Mouse (Mus musculus): ENCODE results near the gene Mixl1. TPM values are rescaled to one million over a fixed set of nuclear protein-coding genes. Genes with fewer than 3 reads are reported as not detected.

Gene Mixl1
- 0.10 TPM in 1 of 2 replicates, not detected in the other for polyA plus RNA-seq (2015; fragmentation: Nextera tagmentation; extraction: Ambion mirVana)

DNA sequence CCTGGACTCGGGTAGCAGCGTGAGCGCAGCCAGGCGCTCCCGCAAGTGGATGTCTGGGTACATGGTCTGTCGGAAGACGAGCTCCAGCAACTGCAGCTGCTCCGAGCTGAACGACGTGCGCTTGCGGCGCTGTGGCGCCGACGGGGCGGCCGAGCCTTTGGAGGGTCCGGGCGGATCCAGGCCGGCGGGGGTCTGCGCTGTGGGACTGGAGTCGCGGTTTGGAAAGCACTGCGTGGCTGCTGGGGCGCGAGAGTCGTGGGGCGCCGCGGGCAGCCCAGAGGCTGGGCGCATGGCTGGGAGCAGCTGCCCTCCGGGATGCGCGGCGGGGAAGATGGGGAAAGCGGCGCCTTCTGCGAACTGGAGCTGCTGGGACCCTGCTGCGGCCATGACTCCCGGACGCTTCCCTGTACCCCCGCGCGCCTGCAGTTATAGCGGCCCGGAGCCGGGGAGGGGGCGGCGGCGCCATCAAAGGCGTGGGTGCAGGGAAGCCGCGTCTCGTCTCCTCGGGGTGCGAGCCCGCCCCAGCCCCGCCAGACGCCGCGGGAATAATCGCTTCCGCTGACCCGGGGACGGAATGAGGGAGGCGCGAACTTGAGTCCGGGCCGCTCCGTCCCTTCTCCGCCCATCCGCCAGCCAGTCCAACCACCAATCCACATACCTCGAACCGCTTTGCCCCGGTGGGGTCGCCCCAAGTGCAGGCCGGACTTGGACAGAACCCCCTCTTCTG is at the start of gene Mixl1:
TSS of gene Mixl1 (minus strand) at position 409 of the 727 bp plus-strand sequence.
- peaks cover 39% of the 10 kb centered on the region for H3K27me3 ChIP-seq
- H3K36me3 ChIP-seq: no peaks in the 10 kb centered on the region
- no peak within 1 kb of the TSS for H3K27ac ChIP-seq (replicated peaks)
- H3K4me3 ChIP-seq: peak within 1 kb of the TSS; percentile 40
- WGBS: under 1% methylated on average over 75 of the region's 79 CpGs
- no peak for ATAC-seq (ENCODE audit: low FRiP score, low read depth)
- H3K9ac ChIP-seq: peak within 1 kb of the TSS; percentile 9; the same call in 1 of the 2 replicates
- peak within 1 kb of the TSS; percentile 61 for H3K4me2 ChIP-seq
- H3K9me3 ChIP-seq: no peaks in the 10 kb centered on the region
- peaks cover 11% of the 10 kb centered on the region for H3K4me1 ChIP-seq (replicated peaks)

DNA sequence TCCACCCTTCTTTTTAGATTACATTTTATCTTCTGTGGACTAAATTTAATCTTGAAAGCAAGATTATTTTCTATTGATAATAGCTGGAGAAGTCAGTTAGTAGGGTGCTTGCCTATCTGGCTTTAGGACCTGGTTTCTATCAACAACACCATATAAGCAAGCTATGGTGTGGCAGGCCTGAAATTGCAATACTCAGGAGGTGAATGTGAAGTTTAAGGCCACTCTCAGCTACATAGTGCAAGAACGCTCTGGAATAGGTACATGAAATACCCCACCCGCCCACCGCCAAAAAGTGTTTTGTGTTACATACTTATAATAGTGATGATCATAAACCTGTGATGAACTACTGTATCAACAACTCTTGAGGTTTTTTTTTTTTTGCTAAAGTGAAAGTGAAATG is 32.4 kb upstream of the Mixl1 start:
- 95% methylated on average over 3 of the region's 3 CpGs for WGBS
- Histone ChIP-seq H3K4me3 (no peak overlapping the region), H3K9ac (no peak overlapping the region), H3K27me3 (no peaks in the 10 kb centered on the region), H3K4me2 (no peak overlapping the region), H3K9me3 (no peaks in the 10 kb centered on the region), H3K27ac (replicated peaks) (no peak overlapping the region), H3K36me3 (peaks cover 1% of the 10 kb centered on the region), H3K4me1 (replicated peaks) (peaks cover 35% of the 10 kb centered on the region)
- no peak for ATAC-seq (ENCODE audit: low FRiP score, low read depth)

DNA sequence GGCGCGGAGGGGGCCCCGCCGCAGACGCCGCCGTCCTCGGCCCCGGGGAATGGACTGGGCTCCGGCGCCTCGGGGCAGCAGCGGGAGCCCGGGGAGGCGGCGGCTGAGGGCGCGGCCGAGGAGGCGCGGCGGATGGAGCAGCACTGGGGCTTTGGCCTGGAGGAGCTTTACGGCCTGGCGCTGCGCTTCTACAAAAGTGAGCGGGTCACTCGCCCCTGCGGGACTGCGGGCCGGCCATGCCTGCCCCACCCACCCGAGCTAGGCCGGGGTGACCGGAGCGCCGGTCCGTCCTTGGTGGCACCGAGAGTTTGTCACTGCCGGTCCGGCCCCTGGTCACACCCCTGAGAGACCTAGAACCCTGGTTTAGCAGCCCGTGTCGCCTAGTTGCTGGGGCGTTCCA is 29.3 kb upstream of the Mixl1 start:
- Histone ChIP-seq H3K27me3 (no peaks in the 10 kb centered on the region), H3K4me3 (peak overlapping the region; percentile 90), H3K4me2 (peak overlapping the region; percentile 71), H3K9me3 (no peaks in the 10 kb centered on the region), H3K27ac (replicated peaks) (peak overlapping the region; percentile 87), H3K4me1 (replicated peaks) (peaks cover 35% of the 10 kb centered on the region), H3K9ac (peak overlapping the region; percentile 93), H3K36me3 (no peaks in the 10 kb centered on the region)
- 0% methylated on average over 38 of the region's 42 CpGs for WGBS
- peak; percentile 69 for ATAC-seq (ENCODE audit: low FRiP score, low read depth)

DNA sequence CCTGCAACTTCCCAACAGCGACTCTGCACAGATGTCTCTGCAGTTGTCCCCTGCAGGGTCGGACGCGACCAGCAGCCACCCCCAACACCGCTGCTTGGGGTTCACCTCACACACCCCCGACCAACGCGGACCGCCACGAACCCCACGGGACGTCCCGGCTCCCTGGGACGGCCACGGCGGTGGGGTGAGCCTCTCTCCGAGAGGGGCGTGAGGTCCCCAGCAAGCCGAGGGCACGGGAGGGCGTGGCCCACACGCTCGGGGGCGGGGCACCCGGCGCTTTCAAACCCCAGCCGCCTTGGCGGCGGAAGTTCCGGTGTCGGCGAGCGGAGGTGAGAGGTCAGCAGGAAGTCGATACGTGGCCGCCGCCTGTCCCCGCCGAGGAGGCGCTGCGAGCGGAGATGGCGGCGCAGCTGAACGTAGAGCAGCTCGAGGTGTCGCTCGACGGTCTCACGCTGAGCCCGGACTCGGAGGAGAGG is 28.9 kb upstream of the Mixl1 start, which contains the start of gene Acbd3:
TSS of gene Acbd3 (plus strand) at position 340 of the 476 bp plus-strand sequence.
- H3K27me3 ChIP-seq: no peaks in the 10 kb centered on the region
- H3K4me2 ChIP-seq: peak within 1 kb of the TSS; percentile 71
- no peaks in the 10 kb centered on the region for H3K36me3 ChIP-seq
- peak; percentile 96 for ATAC-seq (ENCODE audit: low FRiP score, low read depth)
- peaks cover 35% of the 10 kb centered on the region for H3K4me1 ChIP-seq (replicated peaks)
- H3K27ac ChIP-seq (replicated peaks): peak within 1 kb of the TSS; percentile 87
- peak within 1 kb of the TSS; percentile 93 for H3K9ac ChIP-seq
- H3K4me3 ChIP-seq: peak within 1 kb of the TSS; percentile 90
- WGBS: under 1% methylated on average over 52 of the region's 52 CpGs
- no peaks in the 10 kb centered on the region for H3K9me3 ChIP-seq

DNA sequence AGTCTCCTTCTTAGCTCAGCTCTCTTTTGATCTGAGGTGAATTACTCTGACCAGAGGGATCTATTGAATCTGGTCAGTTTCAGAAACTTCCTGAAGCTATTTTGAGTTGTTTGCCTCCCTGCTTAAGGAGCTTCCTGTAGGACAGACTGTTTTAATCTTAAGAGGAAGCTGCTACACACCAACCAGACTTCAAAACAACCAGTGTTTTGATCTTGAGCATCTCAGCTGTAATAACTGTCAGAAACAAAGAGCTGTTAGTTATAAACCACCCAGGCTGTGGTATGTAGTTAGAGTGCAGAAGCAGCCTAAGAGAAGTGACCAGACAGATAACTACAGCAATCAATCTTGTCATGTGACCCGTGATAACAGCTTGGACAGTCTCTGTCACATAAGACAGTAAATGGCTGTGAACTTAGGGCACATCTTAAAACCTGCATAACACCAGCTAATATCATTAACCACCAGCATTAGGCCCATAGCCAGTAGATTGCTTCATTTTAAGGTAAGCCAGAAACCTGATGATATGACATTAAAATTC is 26.9 kb upstream of the Mixl1 start:
- H3K27me3 ChIP-seq: no peaks in the 10 kb centered on the region
- H3K9me3 ChIP-seq: no peaks in the 10 kb centered on the region
- WGBS: 72% methylated on average over 1 of the region's 1 CpGs
- no peak overlapping the region for H3K4me3 ChIP-seq
- H3K4me1 ChIP-seq (replicated peaks): peaks cover 30% of the 10 kb centered on the region
- H3K4me2 ChIP-seq: no peak overlapping the region
- H3K9ac ChIP-seq: no peak overlapping the region
- no peaks in the 10 kb centered on the region for H3K36me3 ChIP-seq
- ATAC-seq (ENCODE audit: low FRiP score, low read depth): no peak
- no peak overlapping the region for H3K27ac ChIP-seq (replicated peaks)

DNA sequence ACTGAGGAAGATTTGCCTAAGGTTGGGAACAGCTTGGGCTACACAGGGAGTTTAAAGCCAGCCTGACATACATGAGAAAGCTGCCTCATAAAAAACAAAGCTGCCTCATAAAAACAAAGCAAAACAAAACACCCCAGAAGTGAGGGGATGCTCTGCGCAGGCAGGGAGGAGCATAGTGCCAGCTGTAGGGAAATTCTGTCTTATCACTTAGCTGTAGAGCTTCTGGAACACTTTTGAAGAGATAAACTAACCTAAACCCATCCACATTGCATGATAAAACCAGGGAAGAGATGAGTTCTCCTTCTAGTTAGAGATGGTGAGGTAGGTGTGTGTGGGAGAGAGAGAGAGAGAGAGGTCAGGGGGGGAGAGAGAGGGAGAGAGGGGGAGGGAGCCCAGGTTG is 25.8 kb upstream of the Mixl1 start:
- 45% methylated on average over 1 of the region's 1 CpGs for WGBS
- no peak overlapping the region for H3K27ac ChIP-seq (replicated peaks)
- H3K4me3 ChIP-seq: no peak overlapping the region
- H3K9me3 ChIP-seq: no peaks in the 10 kb centered on the region
- no peak overlapping the region for H3K9ac ChIP-seq
- no peaks in the 10 kb centered on the region for H3K27me3 ChIP-seq
- no peak for ATAC-seq (ENCODE audit: low FRiP score, low read depth)
- H3K4me2 ChIP-seq: no peak overlapping the region
- no peaks in the 10 kb centered on the region for H3K36me3 ChIP-seq
- peaks cover 20% of the 10 kb centered on the region for H3K4me1 ChIP-seq (replicated peaks)

DNA sequence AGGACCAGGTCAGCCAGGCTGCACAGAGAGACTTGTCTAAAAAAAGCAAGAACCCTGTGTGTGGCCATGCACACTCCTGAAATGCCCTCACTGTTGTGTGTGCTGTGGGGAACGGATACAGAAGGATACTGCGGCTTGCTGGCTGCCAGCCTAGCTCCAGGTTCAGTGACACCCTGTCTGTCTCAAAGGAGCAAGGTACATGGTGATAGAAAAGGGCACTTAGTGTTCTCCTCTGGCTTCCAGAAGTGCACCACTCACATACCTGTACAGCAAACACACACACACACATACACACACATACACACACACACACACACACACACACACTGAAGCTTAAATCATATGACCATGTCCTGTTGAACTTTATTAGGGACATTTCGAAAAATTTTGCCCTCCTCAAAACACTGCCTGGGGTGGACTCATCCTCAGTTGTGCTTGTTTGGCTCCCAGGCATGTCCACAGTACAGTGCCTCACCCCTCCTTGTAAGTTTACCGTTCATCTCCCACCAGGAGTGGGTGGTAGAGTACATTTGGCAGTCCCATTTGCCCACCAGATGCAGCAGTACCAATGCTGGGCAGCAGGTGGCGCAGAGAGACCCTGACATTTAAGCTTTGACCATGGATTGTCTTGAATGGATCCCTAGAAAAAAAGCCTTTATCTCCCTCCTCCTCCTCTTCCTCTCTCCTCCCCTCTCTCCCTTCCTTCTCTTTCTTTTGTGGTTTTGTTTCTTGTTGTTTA is 23.3 kb upstream of the Mixl1 start:
- peak; percentile 63; the same call in 1 of the 2 replicates for ATAC-seq (ENCODE audit: low FRiP score, low read depth)
- Histone ChIP-seq H3K9ac (no peak overlapping the region), H3K4me3 (no peak overlapping the region), H3K27ac (replicated peaks) (no peak overlapping the region), H3K36me3 (no peaks in the 10 kb centered on the region), H3K9me3 (no peaks in the 10 kb centered on the region), H3K4me1 (replicated peaks) (peaks cover 6% of the 10 kb centered on the region), H3K4me2 (no peak overlapping the region), H3K27me3 (no peaks in the 10 kb centered on the region)
- WGBS: 46% methylated on average over 5 of the region's 5 CpGs

DNA sequence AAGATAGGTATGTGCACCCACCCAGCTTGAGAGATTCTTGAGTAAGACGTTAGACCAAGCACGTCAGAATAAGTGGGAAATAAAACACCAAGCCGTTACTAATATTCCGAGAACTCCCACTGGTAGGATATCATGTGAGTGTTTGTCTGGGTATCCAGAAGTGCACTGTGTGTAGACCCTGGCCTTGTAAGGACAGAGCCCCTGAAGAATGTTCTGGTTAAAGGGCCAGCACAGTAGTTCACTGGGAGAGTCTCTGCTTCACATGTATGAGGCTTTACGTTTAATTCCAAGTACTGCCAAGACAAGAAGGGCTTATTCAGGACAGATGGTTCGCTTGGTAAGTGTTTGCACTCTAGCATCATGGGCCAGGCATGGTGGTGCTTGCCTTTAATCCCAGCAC is 22.6 kb upstream of the Mixl1 start:
- H3K27ac ChIP-seq (replicated peaks): no peak overlapping the region
- 86% methylated on average over 6 of the region's 6 CpGs for WGBS
- ATAC-seq (ENCODE audit: low FRiP score, low read depth): no peak

DNA sequence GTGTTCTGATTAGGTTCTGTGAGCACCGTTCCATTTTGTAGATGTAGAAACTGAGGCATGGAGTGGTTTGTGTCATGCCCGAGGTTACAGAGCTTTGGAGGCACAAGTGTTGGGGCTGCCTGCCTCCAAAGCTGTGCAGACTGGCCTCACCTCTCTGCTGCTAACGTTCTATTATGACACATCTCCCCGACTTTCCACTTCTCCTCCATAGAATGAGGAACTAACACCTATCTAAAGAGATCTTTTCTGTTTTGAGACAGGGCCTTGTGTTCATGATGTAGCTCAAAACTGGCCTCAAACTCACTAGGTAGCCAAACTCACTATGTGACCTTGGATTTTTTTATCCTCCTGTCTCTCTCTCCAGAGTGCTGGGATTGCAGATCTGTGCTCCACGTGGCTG is 21.9 kb upstream of the Mixl1 start:
- ATAC-seq (ENCODE audit: low FRiP score, low read depth): no peak
- H3K27ac ChIP-seq (replicated peaks): no peak overlapping the region
- H3K36me3 ChIP-seq: no peaks in the 10 kb centered on the region
- no peak overlapping the region for H3K9ac ChIP-seq
- no peaks in the 10 kb centered on the region for H3K27me3 ChIP-seq
- WGBS: 81% methylated on average over 5 of the region's 5 CpGs
- H3K4me2 ChIP-seq: no peak overlapping the region
- H3K4me3 ChIP-seq: no peak overlapping the region
- H3K4me1 ChIP-seq (replicated peaks): no peaks in the 10 kb centered on the region
- H3K9me3 ChIP-seq: no peaks in the 10 kb centered on the region

More for the DNA sequence above, 22.6 kb upstream of the Mixl1 start:
- H3K9me3 ChIP-seq: no peaks in the 10 kb centered on the region
- no peaks in the 10 kb centered on the region for H3K27me3 ChIP-seq
- H3K9ac ChIP-seq: no peak overlapping the region
- H3K36me3 ChIP-seq: no peaks in the 10 kb centered on the region
- no peak overlapping the region for H3K4me2 ChIP-seq
- H3K4me3 ChIP-seq: no peak overlapping the region
- H3K4me1 ChIP-seq (replicated peaks): no peaks in the 10 kb centered on the region

DNA sequence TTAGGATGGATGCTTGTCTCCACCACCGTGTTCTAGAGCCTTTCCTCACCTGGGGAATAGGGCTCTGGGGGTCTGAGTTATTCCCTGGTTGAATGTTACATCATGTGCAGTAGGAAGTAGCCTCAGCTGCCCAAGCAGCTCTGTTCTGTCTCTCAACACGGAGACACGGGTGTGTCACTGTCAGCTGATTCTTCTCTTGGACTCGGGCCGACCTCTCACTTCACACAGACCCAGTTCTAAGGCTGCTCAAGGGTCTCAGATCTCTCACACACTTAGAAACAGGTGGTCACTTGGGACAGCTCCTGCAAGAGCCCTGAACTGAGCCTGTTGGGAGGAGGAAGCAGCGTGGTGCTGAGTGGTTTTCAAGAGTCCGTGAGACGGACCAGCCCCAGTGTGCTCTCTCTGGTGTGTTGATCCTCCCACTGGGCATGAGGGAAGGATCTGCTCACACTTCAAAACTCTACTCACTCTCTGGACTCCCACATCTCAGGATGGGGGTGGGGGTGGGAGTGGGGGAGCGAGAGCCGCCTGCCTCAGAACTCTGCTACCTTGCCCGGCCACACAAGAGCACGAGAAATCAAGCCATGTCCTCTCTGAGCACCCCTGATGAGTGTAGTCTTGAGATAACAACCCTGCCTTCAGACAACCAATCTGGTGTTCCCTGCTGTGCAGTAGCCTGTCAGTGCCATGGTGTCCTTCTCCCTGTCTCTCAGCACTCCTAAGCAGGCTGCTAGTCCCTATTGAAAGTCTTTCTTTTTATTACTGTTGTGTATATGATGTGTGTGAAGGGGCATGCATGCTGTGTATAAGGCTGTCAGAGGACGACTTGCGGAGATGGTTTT is 12.3 kb upstream of the Mixl1 start:
- H3K4me2 ChIP-seq: no peak overlapping the region
- H3K36me3 ChIP-seq: no peaks in the 10 kb centered on the region
- H3K4me3 ChIP-seq: no peak overlapping the region
- ATAC-seq (ENCODE audit: low FRiP score, low read depth): no peak
- no peak overlapping the region for H3K9ac ChIP-seq
- H3K27me3 ChIP-seq: no peaks in the 10 kb centered on the region
- 78% methylated on average over 14 of the region's 14 CpGs for WGBS
- no peaks in the 10 kb centered on the region for H3K4me1 ChIP-seq (replicated peaks)
- no peak overlapping the region for H3K27ac ChIP-seq (replicated peaks)
- H3K9me3 ChIP-seq: no peaks in the 10 kb centered on the region

DNA sequence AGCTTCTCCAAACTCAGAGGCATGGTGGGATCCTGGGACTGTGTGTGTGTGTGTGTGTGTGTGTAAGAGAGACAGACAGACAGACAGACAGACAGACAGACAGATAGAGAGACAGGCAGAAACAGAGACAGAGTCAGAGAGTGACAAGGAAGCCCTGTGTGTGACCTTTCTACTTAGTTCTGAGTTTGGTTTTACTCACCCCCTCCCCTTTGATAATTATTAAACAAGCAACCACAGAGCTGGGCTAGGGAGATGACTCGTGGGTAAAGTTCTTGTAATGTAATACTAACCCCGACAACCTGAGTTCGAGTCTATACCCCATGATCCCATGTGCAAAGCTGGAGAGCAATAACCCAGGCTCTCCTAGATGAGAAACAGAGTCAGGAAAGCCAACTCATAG is 11.0 kb upstream of the Mixl1 start:
- H3K27ac ChIP-seq (replicated peaks): no peak overlapping the region
- WGBS: 87% methylated on average over 3 of the region's 3 CpGs

More for the DNA sequence above, 11.0 kb upstream of the Mixl1 start:
- H3K9me3 ChIP-seq: no peaks in the 10 kb centered on the region
- H3K27me3 ChIP-seq: no peaks in the 10 kb centered on the region; the same call in 1 of the 2 replicates
- no peaks in the 10 kb centered on the region for H3K36me3 ChIP-seq
- H3K4me2 ChIP-seq: no peak overlapping the region
- H3K4me3 ChIP-seq: no peak overlapping the region
- H3K9ac ChIP-seq: no peak overlapping the region
- ATAC-seq (ENCODE audit: low FRiP score, low read depth): no peak
- H3K4me1 ChIP-seq (replicated peaks): no peaks in the 10 kb centered on the region

Data from hindbrain, embryonic 15.5 days (tissue).